Mouse (Mus musculus): Measurements from ENCODE around the gene Prkce.

GRCm38 (mm10) chr17:86274350-86274744 is 106.8 kb downstream of the Prkce start:
- no peak for TF ChIP-seq TCF12 (IDR thresholded peaks at IDR 0.05; ENCODE audit: insufficient read depth, poor library complexity, severe bottlenecking)
- no peak for TF ChIP-seq POLR2A (IDR thresholded peaks at IDR 0.05; ENCODE audit: insufficient read length, low read depth)
- TF ChIP-seq USF1 (IDR thresholded peaks at IDR 0.05; ENCODE audit: low read depth), result no peak
